Mouse (Mus musculus) brown adipose tissue, adult 24 weeks (tissue): Measurements from ENCODE around the gene Dhcr24. TPM values are rescaled to one million over a fixed set of nuclear protein-coding genes. Genes with fewer than 3 reads are reported as not detected.

ENCODE experiments used
- H3K27ac ChIP-seq: fragments of 200-500 bp; replicated peaks from 2 replicates; pipeline ENCODE4 v1.5.1; 2012; ENCODE audit warnings: low read depth, mild to moderate bottlenecking, low read length
- H3K4me1 ChIP-seq: fragments of 200-500 bp; 2 replicates; pipeline ENCODE4 v1.6.1; 2012; ENCODE audit warnings: low read length, mixed read lengths; ENCODE audit not compliant: control insufficient read depth, insufficient read depth, insufficient read length
- H3K4me3 ChIP-seq: fragments of 200-500 bp; 2 replicates; pipeline ENCODE4 v1.5.1; 2012; ENCODE audit warnings: low read depth, mild to moderate bottlenecking, low read length, moderate library complexity; ENCODE audit not compliant: insufficient read depth
- polyA plus RNA-seq: library from polyadenylated mRNA; stranded (reverse); fragments of >200 nt; gene quantifications from 2 replicates; pipeline ENCODE4 v1.2.4, GENCODE M21; 2012; ENCODE audit not compliant: missing spikeins, insufficient read depth, insufficient read length

The Dhcr24 gene
- polyA plus RNA-seq, 1 experiment = 24.0 TPM

GRCm38 (mm10) chr4:106632313-106632712, 71.5 kb downstream of the Dhcr24 start:
- Histone ChIP-seq H3K4me3 (no peak overlapping the region), H3K4me1 (peaks cover 4% of the 10 kb centered on the region; the same call in 1 of the 2 replicates), H3K27ac (no peak overlapping the region)

DNA sequence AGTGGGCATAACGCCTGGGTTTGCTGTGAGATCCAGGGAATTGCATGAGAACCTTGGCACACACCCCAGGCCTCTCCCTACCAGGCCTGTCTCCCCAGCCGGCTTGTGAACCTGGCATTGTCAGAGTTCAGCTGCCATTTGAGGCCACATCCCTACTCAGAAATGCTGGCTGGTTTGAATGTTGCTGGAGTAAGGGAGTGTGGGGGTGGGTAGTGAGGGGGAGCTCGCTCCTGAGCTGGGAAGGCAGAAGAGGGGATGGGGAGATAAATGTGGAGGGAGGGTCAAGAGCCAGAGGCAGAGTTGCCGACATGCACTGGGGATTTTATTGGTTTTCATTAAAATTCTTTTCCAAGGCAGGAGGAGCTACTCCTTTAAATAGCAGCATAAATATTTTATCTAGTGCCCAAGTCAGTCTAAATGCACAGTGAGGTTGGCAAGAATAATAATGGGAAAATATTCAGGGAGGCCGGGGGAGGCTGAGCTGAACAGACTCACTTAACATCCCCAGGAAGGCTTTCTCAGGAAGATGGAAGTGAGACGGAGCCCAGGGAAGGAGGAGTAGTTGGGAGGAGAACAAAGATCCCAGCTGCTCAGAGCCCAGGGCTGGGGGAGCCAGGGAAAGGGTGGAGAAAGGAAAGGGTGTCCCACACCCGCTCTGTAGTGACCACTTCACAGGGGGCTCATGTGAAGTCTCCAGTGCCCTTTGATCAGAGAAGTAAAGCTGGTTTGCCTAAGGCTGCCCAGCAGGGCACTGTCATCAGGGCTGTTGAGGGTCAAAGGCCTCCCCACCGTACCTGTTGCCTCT, 72.6 kb downstream of the Dhcr24 start:
- Histone ChIP-seq H3K27ac (no peak overlapping the region), H3K4me3 (no peak overlapping the region), H3K4me1 (peaks cover 4% of the 10 kb centered on the region; the same call in 1 of the 2 replicates)

- Histone ChIP-seq H3K27ac (no peak overlapping the region), H3K4me3 (no peak overlapping the region), H3K4me1 (no peaks in the 10 kb centered on the region)
These were observed 73.2 kb downstream of the Dhcr24 start for GRCm38 (mm10) chr4:106634086-106634479.

Other genes starting within 250 kb of the Dhcr24 start
- gene Usp24, start 244.8 kb upstream of the Dhcr24 start, polyA plus RNA-seq = 17.2 and 17.7 TPM in 2 replicates
- not detected in 2 replicates for gene Pcsk9, start 96.7 kb upstream of the Dhcr24 start, polyA plus RNA-seq
- not detected in 2 replicates for gene Bsnd, start 68.8 kb upstream of the Dhcr24 start, polyA plus RNA-seq
- gene Lexm, start 56.2 kb downstream of the Dhcr24 start, polyA plus RNA-seq = not detected in 2 replicates
- not detected in 2 replicates for gene Ttc22, start 61.4 kb downstream of the Dhcr24 start, polyA plus RNA-seq
- 4.9 and 5.8 TPM in 2 replicates for gene Pars2, start 90.0 kb downstream of the Dhcr24 start, polyA plus RNA-seq
- gene Ttc4, start 117.9 kb downstream of the Dhcr24 start, polyA plus RNA-seq = 15.9 and 18.4 TPM in 2 replicates
- gene Mroh7, start 169.9 kb downstream of the Dhcr24 start, polyA plus RNA-seq = not detected in 2 replicates
- not detected in 2 replicates for gene Fam151a, start 172.9 kb downstream of the Dhcr24 start, polyA plus RNA-seq
- 278 and 386 TPM in 2 replicates for gene Acot11, start 244.0 kb downstream of the Dhcr24 start, polyA plus RNA-seq